Mouse (Mus musculus): ENCODE results near the gene Rprm.

Gene Rprm

GRCm38 (mm10) chr2:54085430-54086087 is at the start of gene Rprm:
Gene Rprm, minus strand, starts transcription at chr2:54085552.
- peak; percentile 44 for DNase-seq (ENCODE audit: low read depth, low spot score)

- DNase-seq (ENCODE audit: low read depth, low spot score) = no peak
Measured at GRCm38 (mm10) chr2:54119305-54119704, 34.0 kb upstream of the Rprm start.

- DNase-seq (ENCODE audit: low read depth, low spot score) = peak; percentile 13
Measured at GRCm38 (mm10) chr2:54118881-54119280, 33.5 kb upstream of the Rprm start.

- no peak for DNase-seq (ENCODE audit: low read depth, low spot score)
Measured at GRCm38 (mm10) chr2:54111294-54111693, 25.9 kb upstream of the Rprm start.

DNA sequence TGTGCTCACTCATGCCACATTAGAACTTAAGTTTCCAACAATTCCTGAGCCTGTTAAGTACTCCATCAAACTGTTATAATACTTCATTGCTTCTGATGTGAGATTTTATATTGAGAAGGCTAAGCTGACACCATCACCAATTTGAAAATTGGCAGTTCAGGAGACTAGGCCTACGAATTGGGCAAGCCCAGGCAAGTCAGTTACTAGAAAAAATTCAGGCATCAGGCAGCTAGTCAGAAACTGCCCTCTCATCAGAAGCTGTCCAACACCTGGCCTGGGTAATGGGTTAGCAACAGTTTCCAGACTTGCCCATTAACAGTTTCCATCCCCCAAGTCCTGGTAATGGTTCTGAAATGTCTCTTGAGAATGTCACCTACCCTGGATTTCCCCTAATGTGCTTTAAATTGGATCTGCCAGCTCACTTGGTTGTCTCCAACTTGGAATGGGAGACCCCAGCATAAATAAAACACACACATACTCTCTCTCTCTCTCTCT is 20.9 kb upstream of the Rprm start:
- no peak for DNase-seq (ENCODE audit: low read depth, low spot score)

DNA sequence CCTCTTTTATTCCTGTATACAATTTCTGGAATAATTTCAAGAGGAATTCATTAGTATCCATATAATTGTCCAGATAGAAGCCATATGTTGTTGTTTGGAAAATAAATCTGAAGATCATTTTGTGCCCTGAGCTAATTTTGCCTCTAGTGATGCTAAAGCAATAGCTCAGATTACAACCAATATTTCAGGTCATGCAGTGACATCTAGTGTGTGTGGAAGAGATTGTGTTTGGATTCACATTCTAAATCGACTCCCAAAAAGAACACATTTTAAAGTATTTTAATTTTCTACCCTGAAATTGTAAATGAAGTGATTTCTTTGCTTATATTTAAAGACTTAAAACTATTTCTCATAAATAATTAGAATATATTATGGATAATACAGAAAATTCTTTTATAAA is 14.6 kb upstream of the Rprm start:
- DNase-seq (ENCODE audit: low read depth, low spot score) = no peak

DNA sequence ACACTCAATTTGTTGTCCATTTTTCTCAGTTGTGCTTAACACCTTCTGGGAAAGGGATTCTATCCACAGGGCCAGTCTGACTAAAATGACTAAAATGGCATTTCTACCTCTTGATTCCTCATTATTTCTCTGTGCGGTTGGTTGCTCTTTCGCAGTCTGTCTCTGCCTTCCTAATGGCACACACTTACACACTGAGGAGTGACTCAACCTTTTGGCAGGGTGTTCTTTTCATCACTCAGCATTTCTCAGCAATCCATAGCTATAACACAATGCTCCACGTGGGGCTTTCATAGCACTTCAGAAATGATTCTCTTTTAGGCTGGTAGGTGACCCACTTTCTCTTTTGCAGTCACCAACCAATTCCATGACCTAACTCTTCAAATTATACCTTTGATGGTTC is 7.3 kb upstream of the Rprm start:
- no peak for DNase-seq (ENCODE audit: low read depth, low spot score)

DNA sequence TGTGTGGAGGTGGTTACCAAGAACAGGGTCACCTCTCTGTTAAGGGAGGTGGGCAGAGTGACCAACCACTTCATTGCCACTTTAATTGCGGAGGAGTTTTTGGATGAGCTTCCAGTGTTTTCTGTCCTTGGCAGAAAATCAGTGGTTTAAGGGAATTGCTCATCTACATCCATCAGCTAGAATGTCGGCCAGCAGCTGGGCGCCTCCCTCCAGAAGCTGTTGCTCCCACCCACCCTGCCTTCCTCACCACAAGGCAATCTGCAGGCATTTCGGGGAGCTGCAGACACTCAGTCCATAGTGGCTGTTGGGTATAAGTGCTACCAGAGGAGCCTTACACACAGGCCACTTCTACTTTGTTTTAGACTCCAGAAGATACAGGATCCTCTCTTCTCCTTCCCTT is 902 bp upstream of the Rprm start:
- DNase-seq (ENCODE audit: low read depth, low spot score) = no peak

GRCm38 (mm10) chr2:54084737-54085429 is 469 bp downstream of the Rprm start:
- no peak for DNase-seq (ENCODE audit: low read depth, low spot score)

- no peak for DNase-seq (ENCODE audit: low read depth, low spot score)
Measured at GRCm38 (mm10) chr2:54083861-54084736, 1.3 kb downstream of the Rprm start.

- DNase-seq (ENCODE audit: low read depth, low spot score) = no peak
Measured at GRCm38 (mm10) chr2:54078961-54079360, 6.4 kb downstream of the Rprm start.

- no peak for DNase-seq (ENCODE audit: low read depth, low spot score)
Measured at GRCm38 (mm10) chr2:54071526-54071925, 13.8 kb downstream of the Rprm start.

GRCm38 (mm10) chr2:54062421-54062820 is 22.9 kb downstream of the Rprm start:
- no peak for DNase-seq (ENCODE audit: low read depth, low spot score)

GRCm38 (mm10) chr2:54061039-54061438 is 24.3 kb downstream of the Rprm start:
- DNase-seq (ENCODE audit: low read depth, low spot score) = no peak

Measured in retina, adult 2 months (tissue).